Mouse (Mus musculus) heart, adult 2 months (tissue): ENCODE measurements around the gene Syn3. TPM values are rescaled to one million over a fixed set of nuclear protein-coding genes. Genes with fewer than 3 reads are reported as not detected.

Experiments used
- DNase-seq, 2 experiments: peaks; one replicate each; pipeline ENCODE4 v3.0.0; 2021
- H3K27ac ChIP-seq: fragments of 200-600 bp; 2 replicates; pipeline ENCODE4 v1.8.1; 2022
- H3K27me3 ChIP-seq: fragments of 200-500 bp; 2 replicates; pipeline ENCODE4 v1.6.1; 2012; ENCODE audit warnings: mild to moderate bottlenecking, low read length, inconsistent platforms, mixed read lengths; ENCODE audit not compliant: control insufficient read depth, insufficient read depth
- H3K36me3 ChIP-seq: fragments of 200-500 bp; 2 replicates; pipeline ENCODE4 v1.6.1; 2012; ENCODE audit warnings: low read length, inconsistent platforms; ENCODE audit not compliant: control insufficient read depth, insufficient read depth
- H3K4me1 ChIP-seq: fragments of 200-500 bp; 2 replicates; pipeline ENCODE4 v1.6.1; 2011; ENCODE audit warnings: low read length; ENCODE audit not compliant: control insufficient read depth, insufficient read depth
- H3K4me3 ChIP-seq: fragments of 200-600 bp; 2 replicates; pipeline ENCODE4 v1.8.1; 2022
- H3K79me2 ChIP-seq: fragments of 200-500 bp; replicated peaks from 2 replicates; pipeline ENCODE4 v1.6.1; 2012; ENCODE audit warnings: mild to moderate bottlenecking, inconsistent platforms, low read length, moderate library complexity, mixed read lengths; ENCODE audit not compliant: control insufficient read depth, insufficient read depth
- H3K9ac ChIP-seq: fragments of 200-500 bp; 2 replicates; pipeline ENCODE4 v1.6.1; 2012; ENCODE audit warnings: low read depth, mild to moderate bottlenecking, control low read depth, inconsistent platforms, low read length, mixed read lengths
- CTCF ChIP-seq: fragments of 200-600 bp; IDR thresholded peaks from 2 replicates; pipeline ENCODE4 v1.8.1; 2022; ENCODE audit warnings: antibody characterized with exemption, mild to moderate bottlenecking, moderate library complexity
- EP300 ChIP-seq: fragments of 200-500 bp; IDR thresholded peaks from 2 replicates; pipeline ENCODE4 v1.6.1; 2011; ENCODE audit warnings: low read depth, low read length, control low read depth; ENCODE audit not compliant: insufficient read depth
- POLR2A ChIP-seq: fragments of 200-500 bp; IDR thresholded peaks from 2 replicates; pipeline ENCODE4 v1.6.1; 2011; ENCODE audit warnings: mild to moderate bottlenecking, low read depth, low read length, control low read depth; ENCODE audit not compliant: insufficient read depth
- WGBS: fragments of 180-500 bp; shearing (Covaris S2); methylation state at CpG from one replicate; pipeline ENCODE4 v1.1.7; 2018; 5-methylcytosine and 5-hydroxymethylcytosine counted together
- intact Hi-C: fragments of 180-260 bp; cut with DNase I; formaldehyde crosslinking; loops from one replicate; pipeline ENCODE4 v1.15.1; 2025
- polyA plus RNA-seq: library from polyadenylated mRNA; depleted of rRNA; stranded (reverse); fragments of >200 nt; gene quantifications from 2 replicates; pipeline ENCODE4 v1.2.3, GENCODE M21; 2012
- total RNA-seq, 2 experiments: library from RNA; stranded (reverse); gene quantifications; 2 replicates each; pipeline ENCODE4 v1.2.3; 2021

The Syn3 gene
- total and polyA plus RNA-seq, 3 experiments = 0.31 to 0.75 (median 0.41) TPM

GRCm38 (mm10) chr10:86318552-86319140 lies 180.1 kb downstream of the Syn3 start:
- H3K27ac ChIP-seq = no peak overlapping the region
- intact Hi-C loops = loop anchor here (10.0 kb wide), 1 partner anchor 386 kb away; the partner anchor contains the start of genes Hsp90b1 and Ttc41

GRCm38 (mm10) chr10:86317633-86318032 lies 181.1 kb downstream of the Syn3 start:
- WGBS = 52% methylated on average over 7 of the region's 7 CpGs
- intact Hi-C loops = loop anchor here (10.0 kb wide), 1 partner anchor 387 kb away; the partner anchor contains the start of genes Hsp90b1 and Ttc41
- Histone ChIP-seq H3K4me3 (no peak overlapping the region), H3K27ac (peak overlapping the region; percentile 48), H3K4me1 (peaks cover 47% of the 10 kb centered on the region), H3K9ac (no peak overlapping the region), H3K79me2 (0 out of 2 replicates have a peak, but pooled peaks cover 3% of the 10 kb centered on the region), H3K27me3 (no peaks in the 10 kb centered on the region), H3K36me3 (peaks cover 54% of the 10 kb centered on the region)
- DNase-seq = no peak
- TF ChIP-seq CTCF (no peak), POLR2A (no peak), EP300 (no peak)

More at GRCm38 (mm10) chr10:86318552-86319140, 180.1 kb downstream of the Syn3 start:
- no peaks in the 10 kb centered on the region for H3K27me3 ChIP-seq
- no peak for DNase-seq
- H3K36me3 ChIP-seq = peaks cover 53% of the 10 kb centered on the region
- no peak overlapping the region for H3K4me3 ChIP-seq
- TF ChIP-seq EP300 (no peak), POLR2A (no peak), CTCF (no peak)
- WGBS = 83% methylated on average over 5 of the region's 5 CpGs
- peaks cover 49% of the 10 kb centered on the region for H3K4me1 ChIP-seq
- H3K79me2 ChIP-seq = 0 out of 2 replicates have a peak, but pooled peaks cover 2% of the 10 kb centered on the region
- no peak overlapping the region for H3K9ac ChIP-seq

- Histone ChIP-seq H3K9ac (no peak overlapping the region), H3K79me2 (0 out of 2 replicates have a peak, but pooled peaks cover 3% of the 10 kb centered on the region), H3K27ac (peak overlapping the region; percentile 51), H3K4me3 (no peak overlapping the region), H3K27me3 (no peaks in the 10 kb centered on the region), H3K4me1 (peaks cover 43% of the 10 kb centered on the region), H3K36me3 (peaks cover 50% of the 10 kb centered on the region)
- TF ChIP-seq POLR2A (no peak), CTCF (no peak), EP300 (no peak)
- WGBS = 23% methylated on average over 3 of the region's 3 CpGs
- intact Hi-C loops = loop anchor here (10.0 kb wide), 1 partner anchor 389 kb away; the partner anchor contains the start of genes Hsp90b1 and Ttc41
- DNase-seq = no peak
These were observed 183.2 kb downstream of the Syn3 start for GRCm38 (mm10) chr10:86315513-86315912.

GRCm38 (mm10) chr10:86313448-86313847 lies 185.2 kb downstream of the Syn3 start:
- Histone ChIP-seq H3K27ac (peak overlapping the region; percentile 51), H3K79me2 (peaks cover 3% of the 10 kb centered on the region; the same call in 1 of the 2 replicates), H3K4me1 (peaks cover 48% of the 10 kb centered on the region), H3K36me3 (peaks cover 64% of the 10 kb centered on the region), H3K9ac (no peak overlapping the region), H3K4me3 (no peak overlapping the region), H3K27me3 (no peaks in the 10 kb centered on the region)
- intact Hi-C loops = loop anchor here (10.0 kb wide), 1 partner anchor 391 kb away; the partner anchor contains the start of genes Hsp90b1 and Ttc41
- no peak for TF ChIP-seq POLR2A
- no peak for TF ChIP-seq EP300
- TF ChIP-seq CTCF = no peak
- 29% methylated on average over 1 of the region's 1 CpGs for WGBS
- no peak for DNase-seq

- peak overlapping the region; percentile 51 for H3K27ac ChIP-seq
- 47% methylated on average over 3 of the region's 3 CpGs for WGBS
These were observed 185.7 kb downstream of the Syn3 start for GRCm38 (mm10) chr10:86312976-86313375.

GRCm38 (mm10) chr10:86310527-86310926 lies 188.2 kb downstream of the Syn3 start:
- Histone ChIP-seq H3K9ac (no peak overlapping the region), H3K79me2 (peaks cover 8% of the 10 kb centered on the region), H3K27ac (peak overlapping the region; percentile 64), H3K36me3 (peaks cover 76% of the 10 kb centered on the region), H3K4me1 (peaks cover 49% of the 10 kb centered on the region), H3K27me3 (no peaks in the 10 kb centered on the region), H3K4me3 (no peak overlapping the region)
- intact Hi-C loops = loop anchor here (10.0 kb wide), 1 partner anchor 394 kb away; the partner anchor contains the start of genes Hsp90b1 and Ttc41
- TF ChIP-seq EP300 = 0 out of 2 replicates have a peak, but pooled peaks have one; percentile 5
- no peak for TF ChIP-seq CTCF
- 23% methylated on average over 6 of the region's 6 CpGs for WGBS
- peak; percentile 62 to 70 for DNase-seq

More at GRCm38 (mm10) chr10:86312976-86313375, 185.7 kb downstream of the Syn3 start:
- H3K27me3 ChIP-seq = no peaks in the 10 kb centered on the region
- no peak overlapping the region for H3K9ac ChIP-seq
- intact Hi-C loops = loop anchor here (10.0 kb wide), 1 partner anchor 392 kb away; the partner anchor contains the start of genes Hsp90b1 and Ttc41
- no peak for DNase-seq
- H3K79me2 ChIP-seq = peaks cover 4% of the 10 kb centered on the region
- H3K4me1 ChIP-seq = peaks cover 50% of the 10 kb centered on the region
- TF ChIP-seq CTCF (no peak), EP300 (no peak), POLR2A (no peak)
- peaks cover 65% of the 10 kb centered on the region for H3K36me3 ChIP-seq
- H3K4me3 ChIP-seq = no peak overlapping the region
